ENCODE assay signal across 15 mouse cellular contexts in genomic region chr2:47334406-47335113, GRCm38 (mm10).
DNase-seq lines count a peak whose midpoint lies in the region; ATAC-seq and TF ChIP-seq lines count a peak whose summit lies in the region.
"Had no signal": no experiment of that assay in that cellular context is flagged by ENCODE, and none has a peak within 500 bp of the region (broad histone marks: within the 10 kb centered on the region; RNA-seq: fewer than 3 reads in every experiment).

No protein-coding gene starts in this region.

- H3K9ac ChIP-seq in kidney, embryonic 14.5 days (ENCODE audit: low read depth, low read length) = no peak overlapping the region
- no peak overlapping the region for H3K9ac ChIP-seq in neural tube, embryonic 12.5 days
- H3K9ac ChIP-seq in neural tube, embryonic 15.5 days (replicated peaks) = no peak overlapping the region
- no peak overlapping the region for H3K9ac ChIP-seq in hindbrain, embryonic 12.5 days
- H3K9ac ChIP-seq in liver, postnatal 0 days (replicated peaks) = no peak overlapping the region

- no peak for DNase-seq in kidney, postnatal 4 days
- peak; percentile 6 for DNase-seq in telencephalon, adult 2 months (ENCODE audit: low read depth, low spot score)
- DNase-seq in natural killer cell, adult 2 months (ENCODE audit: low spot score in 2 of 2) = no peak
- no peak for DNase-seq in liver, postnatal 0 days
- DNase-seq: adrenal gland, adult 8-10 months; cerebellum, adult 9-10 months; heart, adult 18-20 months; kidney, postnatal 36 days; left cerebral cortex, postnatal 4 days; right cerebral cortex, adult 18-20 months had no signal

- no peaks in the 10 kb centered on the region for H3K36me3 ChIP-seq in kidney, embryonic 14.5 days (ENCODE audit: control insufficient read depth, insufficient read depth, low read length)
- H3K36me3 ChIP-seq in neural tube, embryonic 12.5 days = no peaks in the 10 kb centered on the region
- no peaks in the 10 kb centered on the region for H3K36me3 ChIP-seq in neural tube, embryonic 15.5 days
- no peaks in the 10 kb centered on the region for H3K36me3 ChIP-seq in hindbrain, embryonic 12.5 days
- H3K36me3 ChIP-seq in liver, postnatal 0 days (replicated peaks; ENCODE audit: insufficient read depth, low read length) = no peaks in the 10 kb centered on the region

- H3K4me2 ChIP-seq in kidney, embryonic 14.5 days (replicated peaks; ENCODE audit: low read depth, low read length) = no peak overlapping the region
- H3K4me2 ChIP-seq in neural tube, embryonic 12.5 days (replicated peaks) = no peak overlapping the region
- H3K4me2 ChIP-seq in neural tube, embryonic 15.5 days = no peak overlapping the region
- no peak overlapping the region for H3K4me2 ChIP-seq in hindbrain, embryonic 12.5 days (replicated peaks)
- no peak overlapping the region for H3K4me2 ChIP-seq in liver, postnatal 0 days (ENCODE audit: low read depth, low read length)
- H3K4me2 ChIP-seq: liver, embryonic 11.5 days had no signal

- H3K4me1 ChIP-seq in kidney, embryonic 14.5 days (ENCODE audit: control insufficient read depth, insufficient read depth, low read length) = no peaks in the 10 kb centered on the region
- H3K4me1 ChIP-seq in neural tube, embryonic 12.5 days = no peaks in the 10 kb centered on the region
- H3K4me1 ChIP-seq in neural tube, embryonic 15.5 days = no peaks in the 10 kb centered on the region
- no peaks in the 10 kb centered on the region for H3K4me1 ChIP-seq in hindbrain, embryonic 12.5 days
- no peaks in the 10 kb centered on the region for H3K4me1 ChIP-seq in liver, postnatal 0 days (ENCODE audit: insufficient read depth)

- no peak for TF ChIP-seq CTCF in liver, postnatal 0 days (IDR thresholded peaks at IDR 0.05; ENCODE audit: low read depth)

- no peaks in the 10 kb centered on the region for H3K27me3 ChIP-seq in kidney, embryonic 14.5 days (ENCODE audit: control insufficient read depth, insufficient read depth, low read length)
- no peaks in the 10 kb centered on the region for H3K27me3 ChIP-seq in neural tube, embryonic 12.5 days (replicated peaks)
- no peaks in the 10 kb centered on the region for H3K27me3 ChIP-seq in neural tube, embryonic 15.5 days (replicated peaks)
- no peaks in the 10 kb centered on the region for H3K27me3 ChIP-seq in hindbrain, embryonic 12.5 days
- no peaks in the 10 kb centered on the region for H3K27me3 ChIP-seq in liver, postnatal 0 days (ENCODE audit: insufficient read depth, low read length)

- no peak overlapping the region for H3K4me3 ChIP-seq in kidney, embryonic 14.5 days (ENCODE audit: low read length)
- no peak overlapping the region for H3K4me3 ChIP-seq in neural tube, embryonic 12.5 days
- H3K4me3 ChIP-seq in neural tube, embryonic 15.5 days (replicated peaks) = no peak overlapping the region
- no peak overlapping the region for H3K4me3 ChIP-seq in hindbrain, embryonic 12.5 days
- no peak overlapping the region for H3K4me3 ChIP-seq in liver, postnatal 0 days (ENCODE audit: low read depth, low read length)

- H3K9me3 ChIP-seq in kidney, embryonic 14.5 days (ENCODE audit: control insufficient read depth, low read length) = no peaks in the 10 kb centered on the region
- H3K9me3 ChIP-seq in neural tube, embryonic 12.5 days = no peaks in the 10 kb centered on the region
- no peaks in the 10 kb centered on the region for H3K9me3 ChIP-seq in neural tube, embryonic 15.5 days (replicated peaks)
- no peaks in the 10 kb centered on the region for H3K9me3 ChIP-seq in hindbrain, embryonic 12.5 days (replicated peaks)
- H3K9me3 ChIP-seq in liver, postnatal 0 days (ENCODE audit: low read length) = no peaks in the 10 kb centered on the region

- WGBS in kidney, embryonic 14.5 days = 36% methylated on average over 8 of the region's 8 CpGs
- 56% methylated on average over 8 of the region's 8 CpGs for WGBS in neural tube, embryonic 12.5 days
- WGBS in neural tube, embryonic 15.5 days = 37% methylated on average over 8 of the region's 8 CpGs
- 51% methylated on average over 8 of the region's 8 CpGs for WGBS in hindbrain, embryonic 12.5 days
- 68% methylated on average over 8 of the region's 8 CpGs for WGBS in liver, postnatal 0 days (ENCODE audit: insufficient replicate concordance)

- no peak for TF ChIP-seq EP300 in liver, postnatal 0 days (IDR thresholded peaks at IDR 0.05; ENCODE audit: low read depth)

- ATAC-seq in kidney, embryonic 14.5 days (ENCODE audit: low FRiP score, low TSS enrichment) = peak; percentile 76; the same call in 1 of the 2 replicates
- ATAC-seq in neural tube, embryonic 12.5 days (ENCODE audit: low FRiP score, low read depth) = peak; percentile 61; the same call in 1 of the 2 replicates
- no peak for ATAC-seq in neural tube, embryonic 15.5 days (ENCODE audit: low FRiP score)
- peak; percentile 72 for ATAC-seq in hindbrain, embryonic 12.5 days (ENCODE audit: low FRiP score)
- ATAC-seq in liver, postnatal 0 days = no peak

- no peak overlapping the region for H3K27ac ChIP-seq in kidney, embryonic 14.5 days (ENCODE audit: low read depth, low read length)
- H3K27ac ChIP-seq in neural tube, embryonic 12.5 days = no peak overlapping the region
- H3K27ac ChIP-seq in neural tube, embryonic 15.5 days (replicated peaks) = no peak overlapping the region
- no peak overlapping the region for H3K27ac ChIP-seq in hindbrain, embryonic 12.5 days
- H3K27ac ChIP-seq in liver, postnatal 0 days (ENCODE audit: low read depth) = no peak overlapping the region

Comparison
In these comparisons a context has a peak if more than half of its experiments do, and no peak if none do; other contexts are left out.
1. ATAC-seq: peak in kidney, embryonic 14.5 days (single experiment), neural tube, embryonic 12.5 days (single experiment) and hindbrain, embryonic 12.5 days (single experiment); none in neural tube, embryonic 15.5 days (single experiment) and liver, postnatal 0 days (single experiment).